Mouse (Mus musculus) induced T-regulatory cell, adult 2 months (primary cell): Measurements from ENCODE around the gene Carmil3.

ENCODE experiments used
- DNase-seq: peaks from one replicate; pipeline ENCODE4 v3.0.0-alpha.2; 2012; ENCODE audit warnings: low read depth

Carmil3 gene

DNA sequence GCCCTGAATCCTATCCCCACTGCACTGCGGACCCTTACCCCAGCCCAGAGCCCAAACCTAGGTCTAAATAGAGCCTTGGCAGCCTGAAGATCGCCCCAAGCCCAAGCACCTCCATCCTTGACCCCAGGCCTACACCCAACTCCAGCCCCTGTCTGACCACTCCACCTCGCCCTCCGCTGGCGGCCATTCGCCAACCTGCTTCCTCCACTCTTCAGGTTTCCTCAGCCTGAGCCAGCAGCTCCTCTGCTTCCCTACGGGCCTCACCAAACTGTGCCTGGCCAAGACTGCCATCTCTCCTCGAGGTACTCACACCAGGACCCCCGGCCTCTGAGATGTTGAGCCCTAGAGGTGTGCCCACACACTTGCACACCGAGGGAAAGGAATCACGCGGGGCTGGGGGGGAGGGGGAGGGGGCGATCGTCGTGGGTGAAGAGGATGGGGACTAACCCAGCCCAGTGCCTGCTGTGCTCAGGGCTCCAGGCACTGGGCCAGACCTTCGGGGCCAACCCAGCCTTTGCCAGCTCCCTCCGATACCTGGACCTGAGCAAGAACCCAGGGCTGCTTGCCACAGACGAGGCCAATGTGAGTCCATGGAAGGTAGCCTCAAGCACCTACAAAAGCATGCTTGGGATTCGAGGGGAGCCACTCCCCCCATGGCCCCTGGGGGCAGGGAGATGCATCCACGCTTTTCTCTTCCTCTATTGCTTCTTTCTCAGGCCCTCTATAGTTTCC lies 5.2 kb downstream of the Carmil3 start:
- DNase-seq = no peak

DNA sequence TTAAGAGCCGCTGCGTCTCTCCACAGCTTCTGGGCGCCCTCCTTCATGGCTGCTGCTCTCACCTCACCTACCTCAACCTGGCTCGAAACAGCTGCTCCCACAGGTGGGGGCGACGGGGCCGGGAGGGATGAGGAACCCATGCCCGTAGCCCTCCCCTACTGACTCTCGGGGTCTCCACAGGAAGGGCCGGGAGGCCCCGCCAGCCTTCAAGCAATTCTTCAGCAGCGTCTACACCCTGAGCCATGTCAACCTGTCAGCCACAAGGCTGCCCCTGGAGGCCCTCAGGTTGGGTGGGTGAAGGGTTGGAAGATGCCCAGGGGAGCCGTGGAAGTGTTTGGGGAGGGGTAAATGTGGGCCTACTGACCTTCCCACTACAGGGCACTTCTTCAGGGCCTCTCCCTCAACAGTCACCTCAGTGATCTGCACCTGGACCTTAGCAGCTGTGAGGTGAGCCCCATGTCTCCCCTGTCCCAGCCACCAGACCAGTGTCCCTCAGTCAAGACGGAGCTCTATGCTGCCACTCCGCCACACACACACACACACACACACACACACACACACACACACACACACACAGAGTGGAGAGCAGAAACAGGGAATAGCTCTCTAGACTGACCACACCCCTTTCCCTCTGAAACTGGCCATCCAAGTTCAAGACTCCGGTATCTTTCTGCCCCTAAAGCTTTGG lies 6.5 kb downstream of the Carmil3 start:
- DNase-seq = no peak

- peak; percentile 90 for DNase-seq
Measured at GRCm38 (mm10) chr14:55497449-55497821, 7.0 kb downstream of the Carmil3 start.

- no peak for DNase-seq
Measured at GRCm38 (mm10) chr14:55505612-55506011, 15.2 kb downstream of the Carmil3 start.

GRCm38 (mm10) chr14:55507801-55508200 lies 17.4 kb downstream of the Carmil3 start:
- no peak for DNase-seq

- DNase-seq = no peak
Measured at GRCm38 (mm10) chr14:55509540-55509939, 19.1 kb downstream of the Carmil3 start.

DNA sequence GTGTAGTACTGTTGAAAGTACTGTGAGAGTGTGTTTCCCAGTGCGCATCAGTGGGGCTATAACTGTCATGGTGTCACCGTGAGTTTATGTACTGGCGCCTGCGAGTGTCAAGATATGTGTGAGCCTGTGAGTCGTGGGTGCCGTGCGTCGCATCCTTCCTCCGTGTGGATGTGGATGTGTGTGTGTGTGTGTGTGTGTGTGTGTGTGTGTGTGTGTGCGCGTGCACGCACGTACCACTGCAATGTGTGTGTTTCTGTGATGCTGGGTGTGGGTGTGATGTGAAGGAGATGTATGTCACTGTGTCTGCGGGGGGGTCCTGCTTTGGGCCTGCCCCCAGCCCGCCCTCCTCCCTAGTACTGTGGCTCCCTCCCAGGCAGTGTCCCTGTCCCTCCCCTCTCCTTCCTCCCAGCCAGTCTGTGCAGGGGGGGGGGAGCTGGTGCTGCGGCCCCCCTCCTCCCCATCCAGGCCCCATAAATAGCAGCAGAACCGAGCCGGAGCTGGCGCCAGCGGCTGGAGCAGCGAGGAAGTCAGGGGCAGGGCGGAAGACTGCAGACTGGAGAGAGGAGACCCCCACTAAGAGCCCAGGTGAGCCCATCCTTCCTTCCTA lies 19.8 kb downstream of the Carmil3 start, which contains the start of gene Cpne6:
Cpne6 (plus strand) TSS at position 321 of the 607 bp plus-strand sequence.
- no peak for DNase-seq

- no peak for DNase-seq
Measured at GRCm38 (mm10) chr14:55511037-55511436, 20.6 kb downstream of the Carmil3 start.

GRCm38 (mm10) chr14:55513927-55514326 lies 23.5 kb downstream of the Carmil3 start:
- DNase-seq = no peak

GRCm38 (mm10) chr14:55515846-55516245 lies 25.4 kb downstream of the Carmil3 start:
- no peak for DNase-seq

GRCm38 (mm10) chr14:55518897-55519296 lies 28.4 kb downstream of the Carmil3 start:
- no peak for DNase-seq

- DNase-seq = no peak
Measured at GRCm38 (mm10) chr14:55519604-55520003, 29.2 kb downstream of the Carmil3 start.

- peak; percentile 33 for DNase-seq
Measured at GRCm38 (mm10) chr14:55520451-55521361, 30.3 kb downstream of the Carmil3 start.

GRCm38 (mm10) chr14:55524062-55524461 lies 33.6 kb downstream of the Carmil3 start:
- no peak for DNase-seq

- DNase-seq = no peak
Measured at GRCm38 (mm10) chr14:55524785-55525184, 34.3 kb downstream of the Carmil3 start, which contains the start of gene Nrl. TSS of gene Nrl (minus strand) at chr14:55524981.

DNA sequence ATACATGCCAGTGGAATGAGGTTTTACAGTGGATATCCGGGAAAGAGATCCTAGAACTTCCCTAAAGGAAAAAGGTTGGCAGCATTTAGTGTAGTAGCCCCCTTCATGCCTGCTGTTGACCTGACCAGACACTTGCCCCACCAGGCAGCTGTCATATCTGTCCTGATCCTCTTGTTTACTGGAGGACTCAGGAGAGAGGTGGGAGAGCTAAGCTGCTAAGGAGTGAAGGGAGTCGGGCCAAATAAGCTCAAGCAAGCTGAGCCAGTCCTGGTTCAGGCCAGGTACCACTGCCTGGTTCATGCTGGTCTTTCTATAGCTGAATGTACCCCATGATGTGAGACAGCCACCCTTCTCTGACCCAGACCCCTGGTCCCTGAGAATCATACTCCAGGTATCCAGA lies 36.2 kb downstream of the Carmil3 start:
- DNase-seq = no peak

GRCm38 (mm10) chr14:55527940-55528339 lies 37.5 kb downstream of the Carmil3 start:
- peak; percentile 81 for DNase-seq

DNA sequence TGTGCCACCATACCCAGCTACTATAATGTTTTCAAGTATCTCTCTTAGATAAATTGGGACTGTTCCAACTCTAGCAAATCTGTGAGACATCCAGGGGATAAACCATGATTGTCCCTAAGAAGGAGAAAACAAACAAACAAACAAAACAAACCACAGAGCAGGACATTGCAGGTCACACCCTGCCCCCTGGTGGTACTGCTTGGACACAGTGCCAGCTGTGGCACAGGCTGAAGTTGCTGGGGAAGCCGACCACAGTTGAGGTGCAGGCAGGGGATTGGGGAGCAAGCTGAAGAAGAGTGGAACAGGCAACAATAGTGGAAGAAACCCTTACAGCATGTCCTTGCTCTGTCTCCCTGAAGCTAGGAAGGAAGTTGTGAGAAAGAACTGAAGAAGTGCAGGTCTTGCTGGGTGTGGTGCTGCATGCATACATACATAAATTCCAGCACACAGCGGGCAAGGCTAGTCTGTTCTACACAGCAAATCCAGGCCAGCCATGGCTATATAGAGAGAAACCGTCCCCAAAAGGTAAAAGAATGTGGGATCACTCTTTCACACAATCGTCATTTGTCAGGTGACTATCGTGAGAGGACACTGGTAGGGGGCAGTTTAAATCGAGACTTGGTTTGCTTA lies 45.8 kb downstream of the Carmil3 start:
- DNase-seq = peak; percentile 60

DNA sequence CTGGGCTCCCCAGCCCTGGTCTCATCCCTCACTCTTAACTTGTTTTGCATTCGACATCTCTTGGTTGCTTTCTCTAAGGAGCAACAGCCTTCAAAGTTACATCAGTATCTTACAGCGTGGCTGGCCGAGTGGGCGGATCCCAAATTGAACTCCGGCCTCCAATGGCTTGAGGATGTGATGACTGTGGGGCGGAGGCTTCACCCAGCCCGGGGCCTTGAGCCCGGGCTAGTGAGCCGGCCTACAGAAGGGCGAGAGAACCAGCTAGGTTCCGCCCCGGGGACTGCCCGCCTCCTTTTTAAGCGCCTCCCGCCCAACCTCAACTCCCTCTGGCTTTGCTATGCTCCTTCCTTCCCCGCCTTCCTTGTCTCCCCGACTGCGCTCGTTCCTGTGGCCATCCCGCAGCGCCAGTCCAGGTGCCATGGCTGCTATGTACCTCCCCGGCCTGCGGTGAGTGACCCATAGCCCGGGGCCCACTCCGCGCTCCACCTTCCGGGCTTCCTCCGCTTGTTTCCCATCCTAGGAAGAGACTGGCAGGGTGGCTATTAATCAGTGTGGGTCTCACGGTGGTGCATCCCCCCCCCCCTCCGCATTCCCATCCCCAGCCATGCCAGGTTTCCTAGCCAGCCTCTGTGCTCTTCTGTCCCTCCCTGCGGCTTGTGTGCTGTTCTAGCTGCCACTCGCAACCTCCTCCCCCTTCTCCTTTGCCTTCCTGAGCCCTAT lies 49.8 kb downstream of the Carmil3 start, which contains the start of gene Pck2:
Pck2 (plus strand) TSS at position 200 of the 720 bp plus-strand sequence.
- DNase-seq = peak; percentile 78

DNA sequence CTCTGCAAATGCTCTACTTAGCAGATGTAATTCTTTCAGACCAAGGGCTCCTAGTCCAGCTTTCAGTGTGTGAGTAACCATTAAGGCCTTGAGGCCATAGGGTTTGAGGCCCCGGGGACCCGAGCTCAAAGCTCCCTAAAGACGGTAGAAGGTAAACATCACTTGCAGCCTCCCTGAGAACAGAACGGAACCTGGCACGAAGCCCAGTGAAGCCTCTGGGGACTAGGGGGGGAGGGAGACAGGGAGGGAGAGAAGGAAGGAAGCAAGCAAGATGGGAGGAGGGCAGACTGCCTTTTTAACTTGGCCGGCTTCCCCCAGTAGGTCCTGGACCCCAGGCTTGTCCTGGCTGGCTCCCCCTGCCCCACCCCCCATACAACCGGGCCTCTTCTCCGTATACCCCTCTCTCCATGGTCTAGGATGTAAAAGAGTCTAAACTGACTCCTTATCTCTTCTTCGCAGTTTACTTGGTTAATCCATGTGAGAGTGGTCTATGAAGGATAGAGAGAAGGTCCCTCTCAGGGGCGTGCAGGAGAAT lies 50.4 kb downstream of the Carmil3 start:
- DNase-seq = peak; percentile 53
